Mouse (Mus musculus) hindbrain, postnatal 0 days (tissue): ENCODE measurements around the gene Gm13420. TPM values are rescaled to one million over a fixed set of nuclear protein-coding genes. Genes with fewer than 3 reads are reported as not detected.
"Not testable (repeated sequence)": the region's sequence is repeated elsewhere in the genome, so short reads cannot be mapped to it uniquely, and the experiment has no call there.

Experiments
- ATAC-seq: fragments of 200-750 bp; cut with Nextera tagmentation; 2 replicates; pipeline ENCODE4 v1.8.0; 2017; ENCODE audit warnings: mild to moderate bottlenecking, moderate TSS enrichment, moderate library complexity
- DNase-seq: peaks from one replicate; pipeline ENCODE4 v3.0.0-alpha.2; 2015; ENCODE audit warnings: low spot score
- H3K27ac ChIP-seq: fragments of 300-500 bp; sonication (generic); 2 replicates; pipeline ENCODE4 v1.5.1; 2014; ENCODE audit warnings: mild to moderate bottlenecking
- H3K27me3 ChIP-seq: fragments of 300-500 bp; sonication (generic); 2 replicates; pipeline ENCODE4 v1.6.1; 2014; ENCODE audit warnings: low read length, mixed read lengths; ENCODE audit not compliant: insufficient read depth
- H3K36me3 ChIP-seq: fragments of 300-500 bp; sonication (generic); 2 replicates; pipeline ENCODE4 v1.6.1; 2014; ENCODE audit warnings: low read length, mixed read lengths; ENCODE audit not compliant: insufficient read depth
- H3K4me1 ChIP-seq: fragments of 300-500 bp; sonication (generic); 2 replicates; pipeline ENCODE4 v1.6.1; 2014; ENCODE audit warnings: antibody characterized with exemption, low read length, mixed read lengths; ENCODE audit not compliant: insufficient read depth
- H3K4me2 ChIP-seq: fragments of 300-500 bp; sonication (generic); 2 replicates; pipeline ENCODE4 v1.6.1; 2014; ENCODE audit warnings: low read depth, mild to moderate bottlenecking, low read length, moderate library complexity, mixed read lengths
- H3K4me3 ChIP-seq: fragments of 300-500 bp; sonication (generic); 2 replicates; pipeline ENCODE4 v1.5.1; 2014; ENCODE audit warnings: low read length
- H3K9ac ChIP-seq: fragments of 300-500 bp; sonication (generic); replicated peaks from 2 replicates; pipeline ENCODE4 v1.6.1; 2014; ENCODE audit warnings: mild to moderate bottlenecking, low read length, moderate library complexity, mixed read lengths
- H3K9me3 ChIP-seq: fragments of 300-500 bp; sonication (generic); 2 replicates; pipeline ENCODE4 v1.6.1; 2016; ENCODE audit warnings: low read length, mixed read lengths
- CTCF ChIP-seq: IDR thresholded peaks from 2 replicates; pipeline ENCODE4 v1.5.1; 2016; ENCODE audit warnings: antibody characterized with exemption, control low read depth, low read depth
- WGBS: fragments of 180-500 bp; shearing (Covaris S2); extraction: QIAGEN DNeasy Blood & Tissue Kit; methylation state at CpG from one replicate; pipeline ENCODE4 v1.1.7; 2014; 5-methylcytosine and 5-hydroxymethylcytosine counted together
- polyA plus RNA-seq: library from polyadenylated mRNA; unstranded; fragments of >200 nt; fragmentation: Nextera tagmentation; extraction: Ambion mirVana; gene quantifications from 2 replicates; pipeline ENCODE4 v1.2.1, GENCODE M21; 2015
- total RNA-seq: library from RNA; depleted of rRNA; stranded (reverse); fragments of >200 nt; gene quantifications from 2 replicates; pipeline ENCODE4 v1.2.3, GENCODE M21; 2014; rRNA removed

Gm13420 gene
- 2.6 TPM in 1 of 2 replicates, not detected in the other for total RNA-seq
- polyA plus RNA-seq = 0.33 and 0.56 TPM in 2 replicates

GRCm38 (mm10) chr2:29751497-29751896 lies at the start of gene Gm13420:
Gene Gm13420 (minus strand): TSS chr2:29751685.
- no peak for TF ChIP-seq CTCF
- H3K4me1 ChIP-seq = peaks cover 3% of the 10 kb centered on the region; the same call in 1 of the 2 replicates
- no peaks in the 10 kb centered on the region for H3K36me3 ChIP-seq
- H3K4me3 ChIP-seq = no peak within 1 kb of the TSS
- ATAC-seq (no peak), DNase-seq (no peak)
- H3K4me2 ChIP-seq = peak within 1 kb of the TSS; percentile 29
- H3K27me3 ChIP-seq = peaks cover 26% of the 10 kb centered on the region; the same call in 1 of the 2 replicates
- H3K9me3 ChIP-seq = no peaks in the 10 kb centered on the region
- H3K27ac ChIP-seq = no peak within 1 kb of the TSS
- 7% methylated on average over 28 of the region's 28 CpGs for WGBS
- H3K9ac ChIP-seq = 0 out of 2 replicates have a peak within 1 kb of the TSS, but pooled peaks have one; percentile 0

DNA sequence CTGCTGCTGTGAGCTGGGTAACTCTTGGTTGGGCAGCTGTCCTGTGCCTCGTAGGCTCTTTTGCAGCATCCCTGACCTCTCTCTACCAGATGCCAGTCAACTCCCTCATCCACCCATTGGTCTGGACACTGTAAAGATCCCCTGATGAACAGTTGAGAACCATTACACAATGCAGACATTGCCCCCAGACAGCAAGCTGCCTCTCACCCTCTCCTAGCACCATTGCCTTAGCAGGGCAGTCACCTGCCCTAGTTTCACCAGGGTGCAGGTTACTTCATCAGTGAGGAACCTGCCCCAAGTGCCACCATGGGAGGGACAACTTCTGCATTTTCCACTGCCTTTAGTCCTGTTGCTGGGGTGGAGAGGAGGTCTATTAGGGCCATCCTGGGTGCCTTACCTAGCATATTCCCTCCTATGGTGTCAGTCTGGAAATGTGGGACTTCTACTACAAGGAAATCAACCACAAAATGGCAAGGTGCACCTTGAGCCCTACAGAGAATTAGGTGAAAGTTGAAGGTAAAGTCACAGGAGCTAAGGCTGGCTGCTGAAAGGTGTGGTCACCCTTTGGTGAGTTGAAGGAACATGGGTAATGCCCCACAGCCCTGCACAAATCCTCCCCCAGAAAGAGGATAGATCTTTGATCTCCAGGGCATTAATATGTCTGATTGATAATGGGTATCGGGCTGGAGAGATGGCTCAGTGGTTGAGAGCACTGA lies 41.4 kb upstream of the Gm13420 start:
- no peak for TF ChIP-seq CTCF
- Histone ChIP-seq H3K4me2 (no peak overlapping the region), H3K9ac (no peak overlapping the region), H3K4me1 (no peaks in the 10 kb centered on the region), H3K4me3 (no peak overlapping the region), H3K36me3 (peaks cover 36% of the 10 kb centered on the region; the same call in 1 of the 2 replicates), H3K9me3 (no peaks in the 10 kb centered on the region), H3K27ac (no peak overlapping the region), H3K27me3 (no peaks in the 10 kb centered on the region)
- no peak for ATAC-seq
- 96% methylated on average over 2 of the region's 2 CpGs for WGBS
- no peak for DNase-seq

- Histone ChIP-seq H3K9me3 (no peaks in the 10 kb centered on the region), H3K4me3 (peak within 1 kb of the TSS; percentile 62), H3K4me2 (peak within 1 kb of the TSS; percentile 86), H3K27me3 (no peaks in the 10 kb centered on the region), H3K4me1 (no peaks in the 10 kb centered on the region), H3K9ac (peak within 1 kb of the TSS; percentile 64), H3K27ac (peak within 1 kb of the TSS; percentile 75), H3K36me3 (peaks cover 34% of the 10 kb centered on the region)
- no peak for TF ChIP-seq CTCF
- peak; percentile 79 for ATAC-seq
- WGBS = 2% methylated on average over 45 of the region's 45 CpGs
- DNase-seq = peak; percentile 85
Measured at GRCm38 (mm10) chr2:29787937-29788681, 36.6 kb upstream of the Gm13420 start, which contains the start of gene Trub2. Gene Trub2 (minus strand): TSS chr2:29788502.

GRCm38 (mm10) chr2:29787104-29787917 lies 35.8 kb upstream of the Gm13420 start, which contains the start of gene Coq4:
Gene Coq4 (plus strand): TSS chr2:29787493.
- Histone ChIP-seq H3K9me3 (no peaks in the 10 kb centered on the region), H3K27me3 (no peaks in the 10 kb centered on the region), H3K4me2 (peak within 1 kb of the TSS; percentile 86), H3K4me1 (no peaks in the 10 kb centered on the region), H3K9ac (peak within 1 kb of the TSS; percentile 64), H3K4me3 (peak within 1 kb of the TSS; percentile 62), H3K27ac (peak within 1 kb of the TSS; percentile 75), H3K36me3 (peaks cover 42% of the 10 kb centered on the region)
- ATAC-seq = peak; percentile 91
- TF ChIP-seq CTCF = no peak
- 2% methylated on average over 31 of the region's 31 CpGs for WGBS
- DNase-seq = peak; percentile 96

- H3K4me3 ChIP-seq = no peak overlapping the region
- no peak overlapping the region for H3K9ac ChIP-seq
- ATAC-seq = no peak
- WGBS = 69% methylated on average over 4 of the region's 4 CpGs
- H3K27ac ChIP-seq = no peak overlapping the region
- no peak for TF ChIP-seq CTCF
- no peak for DNase-seq
- H3K9me3 ChIP-seq = no peaks in the 10 kb centered on the region
- H3K27me3 ChIP-seq = no peaks in the 10 kb centered on the region
- no peaks in the 10 kb centered on the region for H3K4me1 ChIP-seq
- no peak overlapping the region for H3K4me2 ChIP-seq
- H3K36me3 ChIP-seq = peaks cover 47% of the 10 kb centered on the region
Measured at GRCm38 (mm10) chr2:29784290-29784689, 32.8 kb upstream of the Gm13420 start.

DNA sequence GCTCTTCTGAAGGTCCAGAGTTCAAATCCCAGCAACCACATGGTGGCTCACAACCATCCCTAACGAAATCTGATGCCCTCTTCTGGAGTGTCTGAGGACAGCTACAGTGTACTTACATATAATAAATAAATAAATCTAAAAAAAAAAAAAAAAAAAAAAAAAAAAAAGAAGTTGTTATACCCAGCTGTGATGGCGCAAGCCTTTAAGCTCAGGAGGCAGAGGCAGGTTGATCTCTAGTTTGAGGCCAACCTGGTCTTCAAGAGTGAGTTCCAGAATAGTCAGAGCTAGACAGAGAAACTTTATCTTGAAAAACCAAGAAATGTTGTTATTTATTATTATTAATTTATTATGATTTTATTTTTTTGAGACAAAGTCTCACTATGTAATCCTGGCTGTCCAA lies 29.8 kb upstream of the Gm13420 start:
- not testable (repeated sequence) for ATAC-seq, DNase-seq, H3K4me3 ChIP-seq, H3K4me2 ChIP-seq, H3K4me1 ChIP-seq, H3K27me3 ChIP-seq, H3K9ac ChIP-seq, H3K27ac ChIP-seq, H3K9me3 ChIP-seq
- peaks cover 74% of the 10 kb centered on the region for H3K36me3 ChIP-seq
- WGBS = 94% methylated on average over 2 of the region's 2 CpGs
